Mouse (Mus musculus): ENCODE results near the gene Adipor1.

Adipor1 gene

DNA sequence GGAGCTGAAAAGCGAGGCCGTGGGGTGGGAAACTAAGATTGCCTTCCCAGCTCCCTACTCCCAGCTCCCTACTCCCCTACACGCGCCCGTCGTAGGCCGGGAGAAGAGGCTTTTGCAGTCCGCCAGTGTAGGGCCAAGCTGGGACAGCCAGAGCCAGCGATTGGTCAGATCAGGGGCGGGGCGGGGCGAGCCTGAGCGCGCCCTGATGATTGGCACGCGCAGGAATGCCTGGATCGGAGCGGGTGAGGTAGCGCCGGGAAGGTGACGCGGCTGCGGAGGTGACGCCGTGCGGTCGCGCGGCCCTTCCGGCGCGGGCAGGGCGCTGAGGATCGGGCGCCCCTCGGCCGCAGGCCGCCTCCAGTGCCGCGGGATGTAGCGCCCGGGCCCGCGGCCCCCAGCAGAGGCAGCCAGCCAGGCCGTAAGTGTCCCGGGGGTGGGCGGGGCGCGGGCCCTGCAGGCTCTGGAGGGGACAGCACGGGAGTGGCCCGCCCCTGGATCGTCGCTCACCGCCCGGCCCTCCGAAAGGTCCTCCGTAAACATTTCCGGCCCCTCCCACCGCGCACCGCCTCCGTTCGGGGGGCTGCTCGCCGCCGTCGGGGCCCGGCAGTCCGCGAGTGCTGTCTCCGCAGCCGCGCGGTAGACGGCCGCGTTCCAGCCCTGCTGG lies at the start of gene Adipor1:
Adipor1 (plus strand) TSS at position 211 of the 664 bp plus-strand sequence.
- ATAC-seq (ENCODE audit: insufficient number of reproducible peaks, low FRiP score, low TSS enrichment) = peak; percentile 100

DNA sequence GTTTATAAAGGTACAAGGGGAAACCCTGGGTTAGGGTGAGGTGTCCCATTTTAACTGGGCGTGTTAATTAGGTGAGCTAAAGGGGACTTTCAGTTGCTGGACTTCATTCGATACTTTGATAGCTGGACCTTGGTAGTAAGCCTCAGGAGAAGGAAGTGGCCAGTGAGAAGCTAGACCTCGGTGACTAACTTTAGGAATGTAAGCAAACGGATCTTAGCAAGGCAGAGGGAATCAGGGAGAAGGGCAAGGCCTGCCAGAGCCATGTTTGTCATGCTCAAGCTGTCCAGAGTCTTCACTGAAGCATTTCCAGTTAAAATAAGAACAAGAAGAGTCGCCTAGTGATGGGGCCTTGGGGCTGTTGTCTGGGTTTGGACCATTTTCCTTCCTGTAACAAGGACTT lies 49.7 kb upstream of the Adipor1 start:
- no peak for ATAC-seq (ENCODE audit: insufficient number of reproducible peaks, low FRiP score, low TSS enrichment)

DNA sequence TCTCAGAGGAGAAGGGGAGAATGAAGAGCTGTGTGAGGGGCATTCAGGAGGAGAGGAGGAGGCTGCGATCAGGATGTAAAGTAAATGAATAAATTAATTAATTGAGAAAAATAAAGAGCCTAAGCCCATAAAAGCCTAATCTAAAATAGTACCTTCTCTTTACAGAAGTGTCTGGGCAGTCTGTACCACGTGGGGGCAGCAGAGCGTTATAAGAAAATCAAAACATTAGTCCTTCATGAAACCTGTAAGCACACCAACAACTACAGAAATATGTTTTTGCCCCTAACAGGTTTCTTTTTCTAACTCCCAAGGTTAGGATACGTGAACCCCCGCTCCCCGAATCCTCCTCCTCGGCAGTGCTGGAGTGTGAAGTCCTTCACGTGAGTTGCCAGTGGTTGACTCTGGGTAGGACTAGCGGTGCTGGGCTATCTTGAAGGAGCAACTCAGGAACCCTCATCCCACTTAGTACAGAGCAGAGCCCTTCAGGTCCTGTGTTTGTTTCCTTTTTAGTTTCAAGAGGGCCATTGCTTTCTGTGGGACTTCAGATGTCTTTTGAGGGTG lies 46.3 kb upstream of the Adipor1 start:
- ATAC-seq (ENCODE audit: insufficient number of reproducible peaks, low FRiP score, low TSS enrichment) = no peak

DNA sequence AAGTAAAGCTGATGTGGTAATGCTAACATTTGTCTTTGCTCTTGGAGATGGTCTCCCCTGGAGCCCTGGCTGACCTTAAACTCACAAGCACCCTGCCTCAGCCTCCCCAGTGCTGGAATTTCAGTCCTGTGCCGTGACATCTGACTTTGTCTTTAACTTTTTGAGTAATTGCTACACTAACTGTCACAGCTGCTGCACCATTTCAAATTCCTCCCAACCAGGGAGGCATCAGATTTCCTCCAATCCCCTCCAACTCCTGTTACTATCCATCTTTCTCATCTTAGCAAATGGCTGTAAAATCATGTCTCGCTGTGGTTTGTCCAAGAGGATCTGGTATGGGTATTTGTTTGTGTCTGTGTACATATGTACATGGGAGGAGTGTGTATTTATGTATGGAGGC lies 41.1 kb upstream of the Adipor1 start:
- no peak for ATAC-seq (ENCODE audit: insufficient number of reproducible peaks, low FRiP score, low TSS enrichment)

DNA sequence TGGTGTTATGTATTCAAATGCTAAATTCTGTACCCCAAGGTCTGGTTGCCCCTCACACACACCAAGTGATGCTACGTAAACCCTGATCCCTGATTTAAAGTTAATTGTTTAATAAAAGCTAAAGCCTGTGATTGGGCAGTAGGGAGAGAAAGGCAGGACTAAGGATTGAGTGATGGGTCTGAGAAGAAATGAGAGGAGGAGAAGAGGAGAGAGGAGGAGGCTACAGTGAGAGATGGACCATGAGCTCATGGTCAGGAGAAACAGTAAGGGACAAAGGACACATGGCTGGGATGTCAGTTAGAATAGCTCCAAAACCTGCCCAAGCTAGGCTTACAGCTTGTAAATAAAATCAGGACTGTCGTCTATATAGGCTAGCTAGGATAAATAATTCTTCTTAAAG lies 34.1 kb upstream of the Adipor1 start:
- ATAC-seq (ENCODE audit: insufficient number of reproducible peaks, low FRiP score, low TSS enrichment) = no peak

DNA sequence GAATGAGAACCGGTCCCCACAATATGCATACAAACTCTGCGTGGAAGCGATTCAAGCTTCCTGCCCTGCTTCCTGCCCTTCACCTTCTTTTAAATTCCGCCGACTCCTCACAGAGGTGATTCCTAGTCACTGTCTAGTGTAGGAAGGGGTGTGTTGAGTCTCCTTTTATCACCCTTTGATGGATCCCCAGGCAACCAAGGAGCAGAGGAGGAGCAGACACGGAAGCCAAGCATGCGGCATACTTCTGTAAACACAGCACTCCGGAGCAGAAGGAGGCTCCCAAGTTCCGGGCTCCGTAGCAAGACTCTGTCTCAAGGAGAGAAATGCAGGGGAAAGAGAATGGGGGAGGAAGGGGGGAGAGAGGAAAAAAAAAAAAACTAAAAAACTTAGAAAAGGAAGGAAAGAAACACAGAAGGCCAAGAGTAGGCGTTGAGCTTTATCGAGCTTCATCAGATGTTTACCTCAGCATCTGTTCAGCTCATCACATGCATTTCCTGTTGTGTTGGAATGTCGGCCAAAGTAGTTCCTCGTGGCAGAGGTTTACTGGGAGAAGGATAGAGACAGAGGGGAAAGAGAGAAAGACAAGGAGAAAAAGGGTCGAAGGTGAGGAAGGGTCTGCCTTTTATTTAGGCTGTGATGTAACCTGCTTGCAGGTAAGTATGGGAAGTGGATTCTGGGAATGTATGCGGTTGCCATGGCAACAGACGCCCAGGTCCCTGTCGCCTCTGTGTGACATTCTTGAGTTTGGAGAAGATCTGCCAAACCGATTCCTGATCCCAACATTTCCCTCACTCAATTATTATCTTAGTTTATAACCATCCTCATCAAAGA lies 33.2 kb upstream of the Adipor1 start:
- no peak for ATAC-seq (ENCODE audit: insufficient number of reproducible peaks, low FRiP score, low TSS enrichment)

DNA sequence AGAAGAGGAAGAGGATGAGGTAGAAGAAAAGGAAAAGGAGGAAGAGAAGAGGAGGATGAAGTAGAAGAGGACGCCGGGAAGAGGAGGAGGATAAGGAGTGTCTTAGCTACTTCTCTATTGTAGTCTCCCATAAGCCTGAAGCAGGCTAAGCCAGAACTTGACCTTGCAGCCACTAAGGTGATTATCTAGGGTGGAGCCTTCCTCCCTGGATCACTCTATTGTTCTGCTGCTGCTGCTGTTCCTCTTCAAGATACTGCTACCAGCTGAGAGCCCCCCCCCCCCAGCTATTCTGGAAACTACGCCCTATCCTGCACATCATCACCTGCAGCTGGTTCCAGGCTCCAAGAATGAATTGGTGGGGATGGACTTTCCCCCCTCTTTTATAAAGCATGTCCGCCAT lies 30.6 kb upstream of the Adipor1 start:
- ATAC-seq (ENCODE audit: insufficient number of reproducible peaks, low FRiP score, low TSS enrichment) = no peak

DNA sequence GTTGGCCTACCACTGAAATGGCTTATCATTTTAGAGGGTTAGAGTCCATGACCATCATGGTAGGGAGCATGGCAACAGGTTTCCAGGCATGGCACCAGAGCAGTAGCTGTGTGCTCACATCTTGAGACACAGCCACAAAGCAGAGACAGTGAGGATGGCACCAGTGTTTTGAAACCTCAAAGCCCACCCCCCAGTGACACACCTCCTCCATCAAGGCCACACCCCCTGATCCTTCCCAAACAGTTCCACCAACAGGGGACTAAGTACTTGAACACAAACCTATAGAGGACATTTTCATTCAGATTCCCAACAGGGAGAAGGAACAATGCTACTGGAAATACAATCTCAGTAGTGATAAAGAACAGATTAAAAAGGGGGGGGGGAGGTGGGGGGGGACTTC lies 30.0 kb upstream of the Adipor1 start:
- no peak for ATAC-seq (ENCODE audit: insufficient number of reproducible peaks, low FRiP score, low TSS enrichment)

DNA sequence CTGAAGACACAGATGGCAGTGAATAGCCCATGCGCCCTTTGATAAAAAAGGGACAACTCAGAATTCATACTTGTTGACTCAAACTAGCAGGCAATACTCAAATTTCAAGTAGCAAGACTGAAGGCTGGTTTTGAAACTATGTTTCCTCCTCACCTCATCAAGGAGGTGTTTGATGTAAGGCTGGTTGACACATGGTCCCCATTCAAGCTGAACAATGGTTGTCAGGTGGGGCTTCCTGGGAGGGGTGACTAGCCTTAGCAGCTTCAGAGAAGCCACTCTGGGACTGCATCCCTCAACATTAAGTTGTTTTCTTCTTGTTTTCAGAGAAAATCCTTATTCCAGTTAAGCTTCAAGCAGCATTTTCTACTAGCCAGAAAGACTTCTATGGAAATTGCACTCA lies 29.5 kb upstream of the Adipor1 start, which contains the start of gene 4933406M09Rik:
4933406M09Rik (plus strand) TSS at position 275 of the 400 bp plus-strand sequence.
- ATAC-seq (ENCODE audit: insufficient number of reproducible peaks, low FRiP score, low TSS enrichment) = no peak

DNA sequence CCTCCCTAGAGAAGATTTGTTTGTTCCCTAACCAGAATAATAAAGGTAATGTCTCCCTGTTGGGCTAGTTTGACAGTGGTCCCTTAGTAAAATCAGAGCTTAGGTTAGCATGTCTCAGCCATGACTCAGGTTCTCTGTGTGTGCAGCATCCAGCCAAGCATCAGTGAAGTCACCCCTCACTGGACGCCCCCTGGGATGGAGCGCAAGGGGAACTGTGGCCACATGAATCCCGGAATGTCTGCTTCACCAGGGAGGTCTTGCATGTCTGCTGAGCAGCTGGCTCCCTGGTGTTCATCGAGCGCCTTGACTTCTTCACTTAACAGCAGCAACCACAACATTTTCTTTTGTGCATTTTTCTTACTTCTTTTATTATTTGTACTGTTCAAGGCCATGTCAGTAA lies 21.4 kb upstream of the Adipor1 start:
- ATAC-seq (ENCODE audit: insufficient number of reproducible peaks, low FRiP score, low TSS enrichment) = no peak

DNA sequence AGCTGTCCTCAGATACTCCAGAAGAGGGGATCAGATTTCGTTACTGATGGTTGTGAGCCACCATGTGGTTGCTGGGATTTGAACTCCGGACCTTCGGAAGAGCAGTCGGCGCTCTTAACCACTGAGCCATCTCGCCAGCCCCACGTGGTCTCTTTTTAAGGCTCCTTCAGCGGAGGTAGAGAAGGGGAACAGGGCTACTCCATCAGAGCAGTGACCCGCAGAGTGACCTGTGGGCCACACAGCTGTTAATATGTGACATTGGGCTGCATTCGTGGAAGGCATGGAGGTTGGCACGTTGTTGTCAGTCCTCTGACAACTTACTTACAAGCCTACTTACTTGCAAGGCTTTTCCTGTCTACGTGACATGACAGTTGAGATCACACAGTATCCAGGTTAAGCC lies 17.0 kb upstream of the Adipor1 start:
- no peak for ATAC-seq (ENCODE audit: insufficient number of reproducible peaks, low FRiP score, low TSS enrichment)

DNA sequence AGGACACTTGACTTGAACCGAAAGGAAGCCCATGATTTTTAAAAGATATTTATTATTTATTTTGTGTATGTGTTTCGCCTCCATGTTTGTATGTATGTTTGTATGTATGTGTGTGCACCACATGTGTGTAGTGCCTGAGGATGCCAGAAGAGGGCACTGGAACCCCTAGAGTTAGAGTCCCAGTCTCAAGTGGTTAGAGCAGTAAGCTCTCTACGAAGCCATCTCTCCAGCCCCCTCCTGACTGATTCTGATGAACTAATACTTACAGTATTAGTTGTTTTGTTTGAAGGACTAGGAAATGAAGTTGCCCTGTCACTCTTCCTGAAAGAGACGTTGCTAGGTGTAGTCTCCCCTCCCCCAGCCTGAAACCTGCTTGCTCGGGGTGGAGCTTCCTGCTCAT lies 15.4 kb upstream of the Adipor1 start:
- ATAC-seq (ENCODE audit: insufficient number of reproducible peaks, low FRiP score, low TSS enrichment) = no peak

DNA sequence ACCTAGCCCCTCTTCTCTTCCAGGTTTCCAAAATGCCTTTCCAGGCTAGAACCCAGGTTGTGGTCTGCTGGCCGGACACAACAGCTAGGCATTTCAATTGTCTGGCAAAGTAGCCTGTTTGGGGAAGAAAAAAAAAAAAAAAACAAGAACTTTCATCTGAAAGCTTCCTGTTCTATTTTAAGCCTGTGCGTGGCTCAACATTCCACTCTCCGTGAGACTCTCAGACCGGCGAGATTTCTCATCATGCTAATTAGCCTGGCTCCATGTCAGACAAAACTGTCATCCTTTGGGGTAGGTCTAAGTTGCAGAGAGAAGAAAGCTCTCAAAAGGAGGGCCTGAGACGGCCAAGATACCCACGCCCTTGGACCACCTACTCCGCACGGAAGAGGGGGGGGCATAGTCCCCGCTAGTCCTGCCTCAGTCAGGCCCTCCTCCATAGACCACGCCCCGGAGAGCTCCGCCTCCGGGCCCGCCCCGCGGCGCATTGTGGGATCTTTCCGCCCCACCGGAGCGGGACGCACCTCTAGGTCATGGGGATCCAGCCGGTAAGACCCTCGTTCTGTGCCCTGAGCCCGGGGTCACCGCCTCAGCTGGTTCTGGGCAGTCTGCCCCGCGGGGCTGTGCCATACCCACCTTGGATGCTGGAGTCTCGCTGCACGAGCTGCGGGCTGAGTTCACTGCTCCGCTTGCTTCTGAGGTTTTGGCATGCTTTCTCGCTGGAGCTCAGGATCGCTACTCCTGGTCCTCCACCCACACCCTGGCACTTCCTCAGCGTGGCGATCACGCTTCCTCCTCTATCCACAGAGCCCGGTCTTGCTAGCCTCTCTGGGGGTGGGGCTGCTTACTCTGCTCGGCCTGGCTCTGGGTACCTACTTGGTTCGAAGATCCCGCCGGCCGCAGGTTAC lies 9.4 kb upstream of the Adipor1 start, which contains the start of gene Cyb5r1:
Cyb5r1 (plus strand) TSS at position 51 of the 905 bp plus-strand sequence.
- peak; percentile 86 for ATAC-seq (ENCODE audit: insufficient number of reproducible peaks, low FRiP score, low TSS enrichment)

DNA sequence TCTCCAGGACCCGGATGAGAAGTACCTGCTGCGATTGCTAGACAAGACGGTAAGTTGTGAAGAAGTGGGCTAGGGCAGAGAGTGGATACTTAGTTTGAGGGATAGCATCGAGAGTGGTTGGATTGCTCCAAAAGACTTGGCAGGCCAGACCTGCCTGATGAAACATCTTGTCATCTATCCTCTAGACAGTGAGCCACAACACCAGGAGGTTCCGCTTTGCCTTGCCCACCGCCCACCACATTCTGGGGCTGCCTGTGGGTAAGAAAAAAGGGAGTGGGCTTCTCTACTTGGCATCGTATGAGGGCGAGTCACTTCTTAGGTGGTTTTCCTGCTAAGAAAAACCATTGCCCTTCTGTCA lies 8.8 kb upstream of the Adipor1 start:
- ATAC-seq (ENCODE audit: insufficient number of reproducible peaks, low FRiP score, low TSS enrichment) = no peak

DNA sequence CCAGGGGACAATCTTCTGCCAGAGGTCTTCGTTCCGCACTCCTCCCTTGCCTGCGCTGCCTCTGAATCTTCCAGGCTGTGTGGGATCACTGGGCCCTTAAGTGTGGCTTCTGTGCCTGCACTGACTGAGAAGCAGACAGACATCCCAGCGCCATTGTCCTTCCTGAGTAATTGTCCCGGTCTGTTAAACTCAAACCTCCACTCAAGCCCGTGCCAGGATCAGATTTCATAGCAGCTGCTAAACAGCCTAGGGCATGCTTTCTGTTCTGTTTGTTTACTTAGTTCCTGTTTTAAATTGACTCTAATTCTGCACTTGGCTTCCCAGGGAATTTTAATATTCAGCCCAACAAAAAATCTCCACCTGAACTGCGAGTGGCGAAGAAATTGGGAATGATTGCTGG lies 7.1 kb upstream of the Adipor1 start:
- no peak for ATAC-seq (ENCODE audit: insufficient number of reproducible peaks, low FRiP score, low TSS enrichment)

DNA sequence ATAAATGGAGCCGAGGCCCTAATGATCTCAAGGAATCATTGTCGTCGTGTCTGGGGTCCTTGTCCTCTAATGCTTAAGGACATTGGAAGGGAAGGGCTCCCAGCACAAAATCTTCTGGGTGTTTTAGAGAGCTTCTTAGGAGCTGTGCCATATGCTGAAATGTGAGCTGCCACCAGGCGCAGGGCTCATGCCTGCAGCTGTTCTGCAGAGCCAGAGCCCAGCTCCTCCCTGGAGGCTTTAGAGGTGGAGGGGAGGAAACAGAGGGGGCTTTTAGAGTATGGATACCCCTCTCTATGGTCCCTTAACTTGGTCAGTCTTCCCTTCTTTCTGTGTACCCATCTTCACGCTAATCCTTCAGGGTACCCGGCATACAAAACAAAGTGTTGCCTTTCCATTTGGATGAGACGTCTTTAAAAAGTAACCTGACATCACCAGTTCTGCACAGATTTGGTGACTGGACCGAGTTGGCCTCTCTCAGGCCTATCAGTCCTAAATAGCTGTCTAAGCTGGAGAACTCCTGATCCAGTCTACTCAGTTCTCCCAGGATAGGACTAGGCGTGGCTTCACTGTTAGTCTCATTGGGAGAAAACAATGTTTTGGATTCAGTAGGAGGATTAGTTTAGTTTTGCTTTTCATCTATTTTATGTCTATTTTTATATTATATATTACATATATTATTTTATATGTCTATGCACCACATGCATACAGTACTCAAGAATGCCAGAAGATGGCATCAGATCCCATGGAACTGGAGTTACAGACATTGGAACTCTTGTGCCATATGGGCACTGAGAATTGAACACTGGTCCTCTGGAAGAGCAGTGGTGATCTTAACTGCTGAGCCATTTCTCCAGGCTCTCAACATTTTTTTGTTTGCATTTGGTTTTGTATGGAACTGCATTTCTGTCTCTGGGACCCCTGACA lies 3.2 kb upstream of the Adipor1 start:
- ATAC-seq (ENCODE audit: insufficient number of reproducible peaks, low FRiP score, low TSS enrichment) = no peak

DNA sequence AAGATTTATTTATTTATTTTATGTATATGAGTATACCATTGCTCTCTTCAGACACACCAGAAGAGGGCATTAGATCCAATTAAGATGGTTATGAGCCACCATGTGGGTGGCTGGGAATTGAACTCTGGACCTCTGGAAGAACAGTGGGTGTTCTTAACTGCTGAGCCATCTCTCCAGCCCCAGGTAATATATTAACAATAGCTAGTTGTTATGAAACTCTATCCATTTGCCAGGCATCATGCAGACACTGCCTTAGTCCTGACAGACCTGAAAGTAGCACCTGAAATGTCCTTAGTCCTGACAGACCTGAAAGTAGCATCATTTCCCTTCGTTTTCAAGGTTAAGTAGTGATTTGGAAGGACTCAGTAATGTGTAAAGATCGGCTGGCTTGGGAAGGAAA lies 1.1 kb upstream of the Adipor1 start:
- no peak for ATAC-seq (ENCODE audit: insufficient number of reproducible peaks, low FRiP score, low TSS enrichment)

DNA sequence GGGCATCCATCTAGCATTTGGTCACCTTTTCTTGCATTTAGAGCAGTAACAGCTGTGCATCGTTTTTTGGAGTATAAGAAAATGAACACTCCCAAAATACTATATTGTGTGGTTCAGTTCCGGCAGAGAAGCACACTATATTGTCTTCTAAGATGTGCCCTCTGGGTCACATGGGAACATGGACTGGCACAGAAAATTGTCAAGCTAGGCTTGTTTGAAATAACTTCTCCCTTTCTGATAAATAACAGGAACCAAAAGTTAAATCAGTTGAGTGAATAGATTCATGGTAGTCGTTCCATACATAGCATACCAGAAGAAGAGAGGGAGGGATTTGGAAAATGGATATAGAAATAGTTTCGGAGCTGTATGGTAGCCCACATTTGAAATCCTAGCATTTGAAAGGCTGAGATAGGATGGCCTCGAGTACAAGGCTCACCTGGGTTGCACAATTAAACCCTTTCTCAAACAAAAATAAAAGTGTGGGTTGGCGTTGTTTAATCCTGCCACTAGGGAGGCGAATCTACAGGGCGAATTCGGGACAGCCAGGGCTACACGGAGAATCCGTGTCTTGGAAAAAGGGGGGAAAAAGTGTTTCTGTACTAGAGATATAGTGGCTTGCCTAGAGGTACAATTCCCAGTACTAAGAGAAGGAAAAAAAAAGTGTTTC lies 544 bp upstream of the Adipor1 start:
- peak; percentile 42 for ATAC-seq (ENCODE audit: insufficient number of reproducible peaks, low FRiP score, low TSS enrichment)

DNA sequence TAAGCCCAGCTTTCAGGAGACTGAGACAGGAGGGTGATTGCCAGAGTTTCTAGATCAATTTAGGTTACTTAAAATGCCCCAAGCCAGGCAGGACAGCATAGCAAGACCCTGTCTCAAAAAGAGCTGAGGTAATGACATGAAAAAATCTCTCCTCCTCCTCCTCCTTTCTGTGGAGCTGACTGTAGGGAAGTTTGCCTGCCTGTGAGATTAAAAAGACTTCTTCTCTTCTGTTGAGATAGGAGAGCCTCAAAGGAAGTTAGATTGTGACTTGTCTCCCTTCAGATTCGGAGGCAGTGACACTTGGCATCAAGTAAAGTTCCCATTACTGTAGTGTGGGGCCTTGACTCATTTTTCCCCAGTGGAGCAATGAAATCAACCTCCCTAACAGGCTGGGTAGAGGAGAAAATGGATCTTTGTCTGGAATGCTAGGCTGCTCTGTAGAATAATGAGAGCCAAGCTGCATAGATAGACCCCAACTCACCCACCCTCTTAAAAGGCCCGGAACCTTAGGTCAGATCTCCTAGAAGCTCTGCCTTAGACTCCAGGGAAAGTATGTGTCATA lies 3.3 kb downstream of the Adipor1 start:
- no peak for ATAC-seq (ENCODE audit: insufficient number of reproducible peaks, low FRiP score, low TSS enrichment)
